ENCODE assay signal across 24 mouse cellular contexts in genomic region chr7:142416225-142416624, GRCm38 (mm10). TPM values are rescaled to one million over a fixed set of nuclear protein-coding genes. Genes with fewer than 3 reads are reported as not detected.
"Had no signal": no experiment of that assay in that cellular context is flagged by ENCODE, and none has a peak within 500 bp of the region (broad histone marks: within the 10 kb centered on the region; RNA-seq: fewer than 3 reads in every experiment).

No protein-coding gene starts in this region.

- ATAC-seq: midbrain, embryonic 16.5 days had no signal

- H3K9ac ChIP-seq: lung, embryonic 14.5 days; midbrain, embryonic 12.5 days; neural tube, embryonic 13.5 days; neural tube, embryonic 15.5 days had no signal

- H3K27ac ChIP-seq: midbrain, embryonic 10.5 days; midbrain, embryonic 12.5 days; neural tube, embryonic 13.5 days; neural tube, embryonic 15.5 days had no signal

- H3K4me2 ChIP-seq: lung, embryonic 14.5 days; midbrain, embryonic 12.5 days; neural tube, embryonic 13.5 days; neural tube, embryonic 15.5 days had no signal

- H3K36me3 ChIP-seq: midbrain, embryonic 10.5 days; midbrain, embryonic 12.5 days; neural tube, embryonic 13.5 days; neural tube, embryonic 15.5 days had no signal

- H3K9me3 ChIP-seq: midbrain, embryonic 10.5 days; midbrain, embryonic 12.5 days; neural tube, embryonic 13.5 days; neural tube, embryonic 15.5 days had no signal

- H3K4me1 ChIP-seq: midbrain, embryonic 10.5 days; midbrain, embryonic 12.5 days; neural tube, embryonic 13.5 days; neural tube, embryonic 15.5 days had no signal

- H3K27me3 ChIP-seq: midbrain, embryonic 12.5 days; neural tube, embryonic 15.5 days had no signal

- DNase-seq: lung, embryonic 14.5 days; lung, postnatal 10 days; lung, postnatal 4 days; midbrain, embryonic 14.5 days; retina, postnatal 1 day; right cerebral cortex, adult 18-20 months; right cerebral cortex, postnatal 25 days; right cerebral cortex, postnatal 4 days; spleen, adult 18-20 months; thymus, adult 18-20 months; thymus, postnatal 14 days; thymus, postnatal 36 days had no signal

- H3K4me3 ChIP-seq: midbrain, embryonic 10.5 days; midbrain, embryonic 12.5 days; myocyte; neural tube, embryonic 13.5 days; neural tube, embryonic 15.5 days had no signal

RNA-seq across cellular contexts. Expression of gene Syt8, which starts 18.4 kb away (rescaled TPM):
- total RNA-seq: megakaryocyte, adult 5-6 weeks; megakaryocyte-erythroid progenitor cell, adult 5-6 weeks had no signal
- polyA plus RNA-seq: lung, embryonic 14.5 days; midbrain, embryonic 10.5 days; midbrain, embryonic 14.5 days; midbrain, embryonic 16.5 days; neural tube, embryonic 11.5 days; neural tube, embryonic 13.5 days had no signal

RNA-seq across cellular contexts. Expression of gene Tnni2, which starts 25.4 kb away (rescaled TPM):
- polyA plus RNA-seq: midbrain, embryonic 14.5 days had no signal

RNA-seq across cellular contexts. Expression of gene Gm49369, which starts 33.8 kb away (rescaled TPM):
- total RNA-seq: megakaryocyte-erythroid progenitor cell, adult 5-6 weeks had no signal
- polyA plus RNA-seq: lung, embryonic 14.5 days; midbrain, embryonic 10.5 days; midbrain, embryonic 12.5 days; neural tube, embryonic 11.5 days; neural tube, embryonic 15.5 days; small intestine, adult 2 months; stomach, embryonic 14.5 days; stomach, embryonic 16.5 days had no signal

RNA-seq across cellular contexts. Expression of gene Ifitm10, which starts 42.7 kb away (rescaled TPM):
- total RNA-seq: megakaryocyte-erythroid progenitor cell, adult 5-6 weeks had no signal
- polyA plus RNA-seq: neural tube, embryonic 11.5 days had no signal
